Mouse (Mus musculus): ENCODE measurements at regions not wholly inside any gene's neighbourhood (a gene's known extent, or its start where the extent isn't known, plus 50 kb on each side); places are given as distances from the start of the nearest gene placed in this dataset.

GRCm38 (mm10) chr16:25585070-25585454 is 98.5 kb upstream of the Trp63 start:
- no peak for DNase-seq

GRCm38 (mm10) chr16:25585953-25586352 is 97.6 kb upstream of the Trp63 start:
- no peak for DNase-seq

- DNase-seq, result no peak
Measured at GRCm38 (mm10) chr16:25587879-25588347, 95.7 kb upstream of the Trp63 start.

GRCm38 (mm10) chr16:25597435-25597834 is 86.1 kb upstream of the Trp63 start:
- DNase-seq, result no peak

- no peak for DNase-seq
Measured at GRCm38 (mm10) chr16:25603121-25603520, 80.4 kb upstream of the Trp63 start.

GRCm38 (mm10) chr16:25615229-25615628 is 68.3 kb upstream of the Trp63 start:
- DNase-seq, result no peak

- no peak for DNase-seq
Measured at GRCm38 (mm10) chr16:25615646-25616045, 67.9 kb upstream of the Trp63 start.

- no peak for DNase-seq
Measured at GRCm38 (mm10) chr16:25618898-25619297, 64.7 kb upstream of the Trp63 start.

GRCm38 (mm10) chr16:25622651-25623050 is 60.9 kb upstream of the Trp63 start:
- DNase-seq, result no peak

GRCm38 (mm10) chr16:25623986-25624623 is 59.5 kb upstream of the Trp63 start:
- no peak for DNase-seq

GRCm38 (mm10) chr16:25629750-25630149 is 53.8 kb upstream of the Trp63 start:
- no peak for DNase-seq

- DNase-seq, result no peak
Measured at GRCm38 (mm10) chr16:25631139-25631716, 52.3 kb upstream of the Trp63 start.

Measured in cerebellum, adult 11 months (tissue).